Mouse (Mus musculus) kidney, embryonic 14.5 days (tissue): Measurements from ENCODE around the gene Fkbp2. TPM values are rescaled to one million over a fixed set of nuclear protein-coding genes. Genes with fewer than 3 reads are reported as not detected.
A peak's percentile ranks its signal among the peaks of the same experiment; 100 is the strongest.

Source experiments
- ATAC-seq: fragments of 200-750 bp; cut with Nextera tagmentation; 2 replicates; pipeline ENCODE4 v1.8.0; 2017; ENCODE audit warnings: moderate number of reproducible peaks, mild to moderate bottlenecking, moderate TSS enrichment, moderate library complexity; ENCODE audit not compliant: low FRiP score, low TSS enrichment
- H3K27ac ChIP-seq: fragments of 300-500 bp; sonication (generic); 2 replicates; pipeline ENCODE4 v1.5.1; 2014; ENCODE audit warnings: low read depth, mild to moderate bottlenecking, low read length, moderate library complexity, mixed read lengths
- H3K27me3 ChIP-seq: fragments of 300-500 bp; sonication (generic); 2 replicates; pipeline ENCODE4 v1.6.1; 2014; ENCODE audit warnings: mild to moderate bottlenecking, low read length; ENCODE audit not compliant: control insufficient read depth, insufficient read depth
- H3K36me3 ChIP-seq: fragments of 300-500 bp; sonication (generic); 2 replicates; pipeline ENCODE4 v1.6.1; 2014; ENCODE audit warnings: low read length, mixed read lengths; ENCODE audit not compliant: control insufficient read depth, insufficient read depth
- H3K4me1 ChIP-seq: fragments of 300-500 bp; sonication (generic); 2 replicates; pipeline ENCODE4 v1.6.1; 2014; ENCODE audit warnings: low read length, mixed read lengths; ENCODE audit not compliant: control insufficient read depth, insufficient read depth
- H3K4me2 ChIP-seq: fragments of 300-500 bp; sonication (generic); replicated peaks from 2 replicates; pipeline ENCODE4 v1.6.1; 2014; ENCODE audit warnings: low read depth, mild to moderate bottlenecking, low read length
- H3K4me3 ChIP-seq: fragments of 300-500 bp; sonication (generic); 2 replicates; pipeline ENCODE4 v1.5.1; 2014; ENCODE audit warnings: mild to moderate bottlenecking, low read length
- H3K9ac ChIP-seq: fragments of 300-500 bp; sonication (generic); 2 replicates; pipeline ENCODE4 v1.6.1; 2014; ENCODE audit warnings: low read depth, mild to moderate bottlenecking, low read length, moderate library complexity
- H3K9me3 ChIP-seq: fragments of 300-500 bp; sonication (generic); 2 replicates; pipeline ENCODE4 v1.6.1; 2016; ENCODE audit warnings: low read length; ENCODE audit not compliant: control insufficient read depth
- WGBS: fragments of 180-500 bp; shearing (Covaris S2); extraction: QIAGEN DNeasy Blood & Tissue Kit; methylation state at CpG from one replicate; pipeline ENCODE4 v1.1.7; 2014; 5-methylcytosine and 5-hydroxymethylcytosine counted together
- polyA plus RNA-seq: library from polyadenylated mRNA; unstranded; fragments of >200 nt; fragmentation: Nextera tagmentation; extraction: Ambion mirVana; gene quantifications from 2 replicates; pipeline ENCODE4 v1.2.1, GENCODE M21; 2014

Gene Fkbp2
- polyA plus RNA-seq, 1 experiment from 2014 or later = 89.7 TPM

DNA sequence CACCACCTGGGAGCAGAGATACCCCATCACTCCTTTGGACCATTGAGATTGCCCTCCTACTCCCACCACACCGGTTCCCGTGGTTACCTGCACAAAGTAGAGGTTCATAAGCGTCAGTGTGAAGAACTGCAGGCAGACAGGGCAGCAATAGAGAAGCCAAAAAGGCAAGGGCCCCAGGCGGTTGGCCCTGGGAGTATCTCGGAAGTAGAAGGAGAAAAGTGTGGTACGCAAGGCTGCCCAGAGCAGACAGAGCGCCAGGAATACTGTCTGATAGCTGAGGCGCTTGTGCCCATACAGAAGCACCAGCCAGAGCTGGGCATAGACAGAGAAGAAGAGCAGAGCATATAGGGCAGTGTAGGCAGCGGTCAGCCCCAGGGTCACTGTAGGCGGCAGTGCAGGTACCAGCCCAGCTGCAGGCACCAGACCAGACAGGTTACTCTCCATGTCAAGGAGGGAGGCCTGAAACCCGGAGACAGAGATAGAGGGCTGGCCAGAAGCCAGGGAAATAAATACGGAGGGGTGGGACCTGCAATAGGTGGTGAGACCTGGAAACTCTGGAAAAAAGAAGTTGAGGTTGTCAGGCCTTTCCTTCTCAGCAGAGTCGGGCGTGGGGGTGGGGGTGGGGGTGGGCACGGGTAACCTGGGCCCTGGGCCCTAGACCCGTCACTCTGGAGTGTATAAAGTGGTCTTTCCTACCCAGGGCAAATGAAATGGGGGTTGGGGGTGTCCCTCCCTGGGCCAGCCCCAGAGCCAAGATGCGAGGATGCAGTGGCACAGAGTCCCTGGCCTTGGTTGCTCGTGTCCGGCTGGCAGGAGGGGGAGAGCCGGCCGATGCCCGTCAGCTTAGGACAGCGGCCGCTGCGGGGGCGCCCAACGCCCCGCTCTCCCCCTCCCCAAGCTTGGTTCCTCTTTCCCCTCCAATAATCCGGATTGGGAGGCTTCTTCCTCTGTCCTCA lies 39.6 kb downstream of the Fkbp2 start:
- Histone ChIP-seq H3K4me1 (peaks cover 9% of the 10 kb centered on the region), H3K4me3 (peak overlapping the region; percentile 88), H3K27ac (peak overlapping the region; percentile 98; the same call in 1 of the 2 replicates), H3K36me3 (no peaks in the 10 kb centered on the region), H3K9ac (peak overlapping the region; percentile 86), H3K9me3 (no peaks in the 10 kb centered on the region), H3K27me3 (peaks cover 5% of the 10 kb centered on the region), H3K4me2 (peak overlapping the region; percentile 98)
- ATAC-seq = peak; percentile 11
- WGBS = 22% methylated on average over 28 of the region's 29 CpGs

DNA sequence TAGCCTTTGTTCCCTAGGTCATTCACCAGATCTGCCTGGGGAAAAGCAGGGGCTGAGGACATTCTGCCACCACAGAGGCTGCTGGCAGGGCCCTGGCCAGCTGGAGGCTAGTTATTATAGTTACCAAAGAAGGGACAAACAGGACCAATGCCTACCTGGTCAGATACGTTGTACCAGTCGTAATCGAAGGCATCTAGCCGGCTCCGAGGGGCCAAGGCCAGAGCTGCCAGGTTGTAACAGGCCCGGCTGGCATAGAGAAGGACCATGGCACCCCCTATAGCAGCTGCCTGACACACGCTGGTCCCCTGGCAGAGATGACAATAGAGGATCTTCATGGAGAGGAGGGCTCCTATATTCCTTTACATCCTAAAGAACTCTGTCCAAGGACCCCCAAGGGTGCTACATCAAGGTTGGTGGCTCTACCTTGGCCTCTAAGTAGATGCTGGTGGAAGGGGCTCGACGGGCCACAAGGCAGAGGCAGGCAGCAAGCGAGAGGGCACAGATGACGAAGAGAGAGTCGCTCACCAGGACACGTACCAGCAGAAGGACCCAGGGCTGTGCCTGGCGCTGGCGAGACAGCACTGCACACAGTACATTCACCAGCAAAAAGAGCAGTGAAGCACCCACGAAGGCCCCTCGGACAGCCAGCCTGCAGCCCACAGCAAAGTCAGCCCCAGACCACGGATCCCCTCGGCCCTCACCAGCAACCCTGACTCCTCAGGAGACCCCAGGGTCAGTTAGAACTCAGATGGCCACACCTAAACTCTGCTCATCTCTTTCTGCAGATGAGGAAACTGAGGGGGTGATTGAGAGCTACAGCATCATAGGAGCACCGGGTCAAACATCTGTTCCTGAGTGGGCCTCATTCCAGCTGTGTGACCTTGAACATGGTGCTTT lies 40.9 kb downstream of the Fkbp2 start:
- H3K9me3 ChIP-seq = no peaks in the 10 kb centered on the region
- WGBS = 89% methylated on average over 20 of the region's 20 CpGs
- H3K4me3 ChIP-seq = no peak overlapping the region
- peaks cover 9% of the 10 kb centered on the region for H3K4me1 ChIP-seq
- peaks cover 19% of the 10 kb centered on the region for H3K27me3 ChIP-seq
- no peak overlapping the region for H3K9ac ChIP-seq
- no peaks in the 10 kb centered on the region for H3K36me3 ChIP-seq
- H3K4me2 ChIP-seq = no peak overlapping the region
- no peak overlapping the region for H3K27ac ChIP-seq
- ATAC-seq = no peak

DNA sequence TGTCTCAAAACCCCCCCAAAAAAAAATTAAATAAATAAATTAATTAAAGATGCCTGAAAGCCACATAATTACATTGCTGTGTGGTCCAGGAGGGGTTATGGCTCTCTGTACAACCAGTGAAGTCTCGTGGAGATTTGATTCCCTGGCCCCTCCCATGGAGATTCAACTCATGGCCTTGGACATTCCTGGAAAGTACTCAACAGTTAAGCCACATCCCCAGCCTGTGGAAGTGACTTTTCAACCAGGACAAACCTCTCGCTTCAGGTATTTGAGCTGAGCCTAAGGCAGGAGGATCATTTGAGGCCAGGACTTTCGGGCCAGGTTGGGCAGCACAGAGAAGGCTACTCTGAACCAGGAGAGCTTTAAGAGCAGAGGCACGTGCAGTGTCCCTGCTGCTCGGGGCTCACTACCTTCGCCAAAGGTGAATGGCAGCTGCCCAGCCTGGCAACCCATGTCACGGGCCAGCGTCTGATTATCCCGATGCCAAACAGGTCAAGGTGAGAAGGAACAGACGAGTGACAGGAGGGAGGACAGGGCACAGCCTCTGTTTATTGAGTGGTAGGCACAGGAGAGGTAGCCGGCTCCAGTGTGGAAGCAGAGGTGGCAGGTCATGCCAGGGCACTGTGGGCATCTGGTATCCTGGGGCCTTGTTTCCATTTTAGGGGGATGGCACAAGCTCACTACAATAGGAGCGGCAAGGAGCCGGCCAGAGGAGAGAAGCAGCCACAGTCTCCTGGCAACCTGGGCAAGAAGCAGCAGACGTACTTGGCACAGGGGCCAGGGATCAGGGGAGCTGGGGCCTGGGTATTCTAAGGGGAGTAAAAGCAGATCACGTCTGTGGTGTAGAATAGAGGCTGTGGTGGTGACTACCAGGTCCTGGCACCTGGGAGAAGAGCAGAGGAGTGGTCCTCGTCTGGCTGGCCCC lies 42.5 kb downstream of the Fkbp2 start:
- no peak overlapping the region for H3K27ac ChIP-seq

DNA sequence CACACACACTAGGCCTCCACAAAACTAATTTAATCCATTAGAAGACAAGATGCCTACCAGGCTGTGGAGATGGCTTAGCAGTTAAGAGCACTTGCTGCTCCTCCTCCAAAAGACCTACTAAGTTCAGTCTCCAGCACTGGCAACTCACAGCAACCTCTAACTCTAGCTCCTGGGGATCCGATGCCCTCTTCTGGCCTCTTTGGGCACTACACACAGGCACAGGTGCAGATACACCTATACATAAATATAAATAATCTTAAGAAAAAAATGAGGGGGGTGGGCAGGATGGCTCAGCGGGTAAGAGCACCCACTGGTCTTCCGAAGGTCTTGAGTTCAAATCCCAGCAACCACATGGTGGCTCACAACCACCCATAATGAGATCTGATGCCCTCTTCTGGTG lies 44.0 kb downstream of the Fkbp2 start:
- Histone ChIP-seq H3K27me3 (peaks cover 49% of the 10 kb centered on the region), H3K9me3 (no peaks in the 10 kb centered on the region), H3K4me1 (peaks cover 19% of the 10 kb centered on the region), H3K4me2 (no peak overlapping the region), H3K4me3 (no peak overlapping the region), H3K9ac (no peak overlapping the region), H3K27ac (no peak overlapping the region), H3K36me3 (no peaks in the 10 kb centered on the region)
- 25% methylated on average over 3 of the region's 3 CpGs for WGBS
- ATAC-seq = no peak

More for the DNA sequence above, 42.5 kb downstream of the Fkbp2 start:
- Histone ChIP-seq H3K9me3 (no peaks in the 10 kb centered on the region), H3K27me3 (peaks cover 34% of the 10 kb centered on the region), H3K9ac (no peak overlapping the region), H3K4me3 (no peak overlapping the region), H3K4me2 (no peak overlapping the region), H3K36me3 (no peaks in the 10 kb centered on the region), H3K4me1 (peaks cover 19% of the 10 kb centered on the region)
- no peak for ATAC-seq
- 79% methylated on average over 16 of the region's 16 CpGs for WGBS

DNA sequence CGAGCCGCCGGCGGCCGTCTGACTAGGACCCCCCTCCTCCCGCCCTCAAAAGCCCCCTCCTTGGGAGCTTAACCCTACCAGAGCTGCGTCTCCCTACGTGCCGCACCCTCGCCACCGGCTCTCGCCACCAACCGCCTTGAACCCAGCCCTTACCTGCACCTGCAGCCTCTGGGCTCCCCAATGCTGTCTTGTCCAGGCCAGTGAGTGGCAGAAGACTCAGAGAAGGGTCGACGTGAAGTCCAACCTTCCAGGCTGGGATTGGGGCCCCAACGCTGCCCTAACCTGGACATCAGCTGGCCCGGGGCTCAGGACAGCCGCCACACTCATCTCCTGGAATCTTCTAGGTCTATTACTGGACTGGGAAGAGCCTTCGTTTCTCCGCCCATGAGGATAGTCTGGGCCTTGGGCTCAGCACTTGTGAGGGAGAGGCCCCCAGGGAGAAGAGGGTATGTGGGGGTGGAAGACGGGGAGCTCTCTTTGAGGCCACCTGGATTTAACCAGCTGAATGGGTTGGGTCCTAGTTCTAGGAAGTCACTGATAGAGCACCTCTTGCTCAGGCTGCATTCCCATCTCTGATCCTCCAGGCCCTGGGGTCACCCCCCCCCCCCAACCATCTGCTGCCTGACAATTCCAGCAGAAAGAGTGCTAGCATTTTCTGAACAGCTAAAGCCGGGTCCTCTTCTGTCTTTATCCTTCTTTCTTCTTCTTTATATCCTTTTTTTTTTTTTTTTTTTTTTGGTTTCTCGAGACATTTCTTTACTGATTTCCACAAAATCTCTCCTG lies 45.9 kb downstream of the Fkbp2 start, which contains the start of gene Kcnk4:
Gene Kcnk4, minus strand, starts transcription at position 321 of the 783 bp plus-strand sequence.
- peaks cover 10% of the 10 kb centered on the region for H3K4me1 ChIP-seq
- H3K27me3 ChIP-seq = peaks cover 62% of the 10 kb centered on the region
- no peaks in the 10 kb centered on the region for H3K9me3 ChIP-seq
- no peak within 1 kb of the TSS for H3K27ac ChIP-seq
- peak within 1 kb of the TSS; percentile 41 for H3K4me3 ChIP-seq
- H3K9ac ChIP-seq = peak within 1 kb of the TSS; percentile 44
- no peak for ATAC-seq
- 11% methylated on average over 23 of the region's 23 CpGs for WGBS
- H3K4me2 ChIP-seq = peak within 1 kb of the TSS; percentile 78
- H3K36me3 ChIP-seq = no peaks in the 10 kb centered on the region

DNA sequence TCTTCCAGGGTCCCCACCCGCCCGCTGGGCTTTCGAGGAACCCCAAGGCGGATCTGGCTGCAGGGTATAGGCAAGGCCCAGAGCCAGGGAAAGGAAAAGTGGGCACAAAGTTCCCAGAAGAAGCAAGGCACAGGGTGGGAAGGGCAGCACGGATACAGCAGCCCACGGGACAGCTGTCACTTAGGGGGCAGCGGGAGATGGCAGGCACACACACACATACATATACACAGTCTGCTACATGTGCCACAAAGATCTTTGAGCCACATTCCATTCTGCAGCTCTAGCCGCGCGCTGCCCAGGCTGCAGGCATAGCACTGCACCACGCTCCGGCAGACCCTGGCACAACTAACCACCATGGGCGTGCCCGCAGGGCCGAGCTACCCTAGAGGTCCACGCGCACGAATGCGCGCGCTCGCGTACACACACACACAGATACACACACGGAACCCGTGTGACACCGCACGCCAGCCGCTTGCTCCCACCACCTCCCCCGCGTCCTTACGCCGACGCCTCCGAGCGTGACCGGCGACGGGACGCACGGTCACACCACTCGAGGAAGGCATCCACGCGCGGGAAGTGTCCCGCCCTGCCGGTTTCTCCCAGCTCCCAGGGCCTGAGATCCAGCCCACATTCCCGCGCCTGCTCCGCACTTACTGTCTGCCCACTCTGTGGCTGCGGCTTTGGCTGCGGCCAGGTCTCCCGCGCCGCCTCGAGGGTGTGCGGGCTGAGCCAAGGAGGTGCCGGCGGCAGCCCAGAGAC lies 46.7 kb downstream of the Fkbp2 start:
- Histone ChIP-seq H3K27ac (no peak overlapping the region), H3K36me3 (no peaks in the 10 kb centered on the region), H3K4me2 (peak overlapping the region; percentile 78), H3K4me3 (peak overlapping the region; percentile 41), H3K9ac (peak overlapping the region; percentile 44), H3K27me3 (peaks cover 62% of the 10 kb centered on the region), H3K4me1 (peaks cover 10% of the 10 kb centered on the region), H3K9me3 (no peaks in the 10 kb centered on the region)
- WGBS = 2% methylated on average over 58 of the region's 58 CpGs
- ATAC-seq = peak; percentile 15; the same call in 1 of the 2 replicates

DNA sequence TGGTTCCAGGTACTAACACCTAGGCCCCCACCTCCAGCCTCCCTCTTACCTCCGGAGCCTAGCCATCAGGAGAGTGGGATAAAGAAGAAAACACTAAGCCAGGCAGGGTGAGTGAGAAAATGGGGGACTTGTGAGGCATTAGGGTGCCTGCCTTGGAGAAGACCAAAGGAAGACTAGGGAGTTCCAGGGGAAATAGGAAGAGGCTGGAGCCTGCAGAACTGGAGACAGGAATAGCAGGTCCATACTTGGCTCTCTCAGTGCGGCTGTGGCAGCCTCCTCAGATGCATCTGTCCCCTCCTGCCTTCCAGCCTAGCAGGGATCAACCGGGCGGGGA lies 47.2 kb downstream of the Fkbp2 start:
- Histone ChIP-seq H3K36me3 (no peaks in the 10 kb centered on the region), H3K27me3 (peaks cover 65% of the 10 kb centered on the region), H3K9me3 (no peaks in the 10 kb centered on the region), H3K9ac (no peak overlapping the region), H3K27ac (no peak overlapping the region), H3K4me1 (peaks cover 10% of the 10 kb centered on the region), H3K4me2 (no peak overlapping the region), H3K4me3 (peak overlapping the region; percentile 41)
- no peak for ATAC-seq
- WGBS = 30% methylated on average over 4 of the region's 4 CpGs
